ENCODE assay signal across 9 mouse cellular contexts in the genomic region with DNA sequence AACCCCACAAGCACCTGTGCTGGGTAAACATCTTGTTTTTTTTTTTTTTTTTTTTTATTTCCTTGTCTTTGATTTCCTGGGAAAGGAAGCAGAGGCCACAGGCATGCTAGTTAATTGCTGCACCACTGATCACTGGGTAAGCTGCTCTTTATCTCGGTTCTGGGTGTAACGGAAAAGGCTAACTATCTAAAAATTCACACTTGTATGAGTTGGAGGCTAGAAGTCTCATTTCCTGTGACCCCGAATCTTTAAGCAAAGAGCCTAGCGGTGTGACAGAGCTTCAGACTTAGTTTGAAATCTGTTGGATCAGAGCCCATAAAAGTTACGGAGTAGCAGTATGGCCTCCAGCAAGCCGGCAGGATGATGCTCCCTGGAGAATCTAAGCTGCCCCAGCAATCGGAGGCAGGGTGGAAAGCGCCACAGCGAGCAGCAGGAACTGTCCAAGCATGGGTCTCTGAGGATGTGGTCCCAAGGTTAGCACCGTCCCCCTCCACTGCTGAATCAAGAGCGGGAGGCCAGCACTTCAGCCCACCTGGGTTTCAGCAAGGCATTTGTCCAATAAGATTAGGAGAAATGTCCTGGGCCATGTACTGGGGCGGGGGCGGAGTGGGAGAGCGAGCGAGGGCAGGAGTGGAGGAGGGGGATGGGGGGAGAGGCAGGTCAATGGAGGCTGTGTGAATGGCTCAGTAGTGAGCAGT. TPM values are rescaled to one million over a fixed set of nuclear protein-coding genes. Genes with fewer than 3 reads are reported as not detected.
A peak's percentile ranks its signal among the peaks of the same experiment; 100 is the strongest.
DNase-seq lines count a peak whose midpoint lies in the region; ATAC-seq lines count a peak whose summit lies in the region.
"Had no signal": no experiment of that assay in that cellular context is flagged by ENCODE, and none has a peak within 500 bp of the region (broad histone marks: within the 10 kb centered on the region; RNA-seq: fewer than 3 reads in every experiment).

No protein-coding gene starts in this region.

- H3K4me1 ChIP-seq in kidney, embryonic 16.5 days (ENCODE audit: insufficient read depth, low read length) = peaks cover 3% of the 10 kb centered on the region; the same call in 1 of the 2 replicates
- H3K4me1 ChIP-seq in embryonic facial prominence, embryonic 12.5 days = peaks cover 6% of the 10 kb centered on the region
- H3K4me1 ChIP-seq in hindbrain, embryonic 12.5 days = peaks cover 6% of the 10 kb centered on the region; the same call in 1 of the 2 replicates

- DNase-seq in kidney, adult 9 months = no peak
- no peak for DNase-seq in layer of hippocampus, adult 9-11 months
- DNase-seq in frontal cortex, postnatal 36 days (ENCODE audit: low spot score in 2 of 2) = no peak
- no peak for DNase-seq in gastrocnemius, adult 8-10 months (ENCODE audit: low spot score in 2 of 2)

- no peaks in the 10 kb centered on the region for H3K36me3 ChIP-seq in kidney, embryonic 16.5 days (ENCODE audit: insufficient read depth, low read length)
- H3K36me3 ChIP-seq in embryonic facial prominence, embryonic 12.5 days = no peaks in the 10 kb centered on the region
- H3K36me3 ChIP-seq in hindbrain, embryonic 12.5 days = no peaks in the 10 kb centered on the region

- H3K4me2 ChIP-seq in kidney, embryonic 16.5 days (replicated peaks; ENCODE audit: low read depth, low read length) = peak overlapping the region; percentile 64
- peak overlapping the region; percentile 53 for H3K4me2 ChIP-seq in embryonic facial prominence, embryonic 12.5 days (replicated peaks)
- peak overlapping the region; percentile 43 for H3K4me2 ChIP-seq in hindbrain, embryonic 12.5 days (replicated peaks)

- ATAC-seq in kidney, embryonic 16.5 days (ENCODE audit: low FRiP score, low TSS enrichment) = peak; percentile 43; the same call in 1 of the 2 replicates
- ATAC-seq in embryonic facial prominence, embryonic 12.5 days (ENCODE audit: insufficient number of reproducible peaks, insufficient read depth, low FRiP score, low TSS enrichment) = no peak
- ATAC-seq in hindbrain, embryonic 12.5 days (ENCODE audit: low FRiP score) = no peak
- peak; percentile 74 for ATAC-seq in megakaryocyte progenitor cell, adult 5-6 weeks (replicated peaks; ENCODE audit: poor library complexity)
- ATAC-seq: Patski had no signal

- H3K4me3 ChIP-seq in kidney, embryonic 16.5 days (ENCODE audit: low read length) = peak overlapping the region; percentile 36
- peak overlapping the region; percentile 25 for H3K4me3 ChIP-seq in embryonic facial prominence, embryonic 12.5 days
- peak overlapping the region; percentile 15 for H3K4me3 ChIP-seq in hindbrain, embryonic 12.5 days

- peak overlapping the region; percentile 31; the same call in 1 of the 2 replicates for H3K27ac ChIP-seq in kidney, embryonic 16.5 days (ENCODE audit: low read length)
- H3K27ac ChIP-seq in embryonic facial prominence, embryonic 12.5 days = peak overlapping the region; percentile 25; the same call in 1 of the 2 replicates
- no peak overlapping the region for H3K27ac ChIP-seq in hindbrain, embryonic 12.5 days

- no peaks in the 10 kb centered on the region for H3K27me3 ChIP-seq in kidney, embryonic 16.5 days (ENCODE audit: insufficient read depth, low read length)
- no peaks in the 10 kb centered on the region for H3K27me3 ChIP-seq in embryonic facial prominence, embryonic 12.5 days
- H3K27me3 ChIP-seq in hindbrain, embryonic 12.5 days = no peaks in the 10 kb centered on the region
- H3K27me3 ChIP-seq: Patski had no signal

- no peaks in the 10 kb centered on the region for H3K9me3 ChIP-seq in kidney, embryonic 16.5 days (ENCODE audit: low read length)
- no peaks in the 10 kb centered on the region for H3K9me3 ChIP-seq in embryonic facial prominence, embryonic 12.5 days
- H3K9me3 ChIP-seq in hindbrain, embryonic 12.5 days (replicated peaks) = no peaks in the 10 kb centered on the region

- H3K9ac ChIP-seq in kidney, embryonic 16.5 days (replicated peaks; ENCODE audit: low read length) = peak overlapping the region; percentile 58
- H3K9ac ChIP-seq in embryonic facial prominence, embryonic 12.5 days = peak overlapping the region; percentile 42; the same call in 1 of the 2 replicates
- peak overlapping the region; percentile 5; the same call in 1 of the 2 replicates for H3K9ac ChIP-seq in hindbrain, embryonic 12.5 days

- WGBS in kidney, embryonic 16.5 days = 5% methylated on average over 13 of the region's 15 CpGs
- 7% methylated on average over 15 of the region's 15 CpGs for WGBS in embryonic facial prominence, embryonic 12.5 days
- WGBS in hindbrain, embryonic 12.5 days = 12% methylated on average over 15 of the region's 15 CpGs

RNA-seq across cellular contexts. Expression of a gene that starts 10.4 kb away (rescaled TPM):
- polyA plus RNA-seq in kidney, embryonic 16.5 days (2015; fragmentation: Nextera tagmentation; extraction: Ambion mirVana) = 50.0 and 54.1 TPM in 2 replicates
- 19.2 and 20.8 TPM in 2 replicates for polyA plus RNA-seq in embryonic facial prominence, embryonic 12.5 days (2016; fragmentation: Nextera tagmentation; extraction: Ambion mirVana)
- 25.2 and 28.2 TPM in 2 replicates for polyA plus RNA-seq in hindbrain, embryonic 12.5 days (2016; fragmentation: Nextera tagmentation; extraction: Ambion mirVana)
- 21.6 and 24.5 TPM in 2 replicates for total RNA-seq in megakaryocyte progenitor cell, adult 5-6 weeks (2015)
- 28.4 and 29.8 TPM in 2 replicates for total RNA-seq in megakaryocyte progenitor cell, adult 5-6 weeks (2017)
- total RNA-seq in gastrocnemius, adult 8-10 months (2022) = 10 to 100 TPM in 2 of 4 experiments, 1 to 10 TPM in 2; 8.8 to 11.6 (median 10.5) TPM

RNA-seq across cellular contexts. Expression of a gene that starts 17.5 kb away (rescaled TPM):
- polyA plus RNA-seq in kidney, embryonic 16.5 days (2015; fragmentation: Nextera tagmentation; extraction: Ambion mirVana) = 0.76 and 0.80 TPM in 2 replicates
- 0.33 and 0.36 TPM in 2 replicates for polyA plus RNA-seq in embryonic facial prominence, embryonic 12.5 days (2016; fragmentation: Nextera tagmentation; extraction: Ambion mirVana)
- 0.08 and 0.25 TPM in 2 replicates for polyA plus RNA-seq in hindbrain, embryonic 12.5 days (2016; fragmentation: Nextera tagmentation; extraction: Ambion mirVana)
- 19.3 and 27.4 TPM in 2 replicates for total RNA-seq in megakaryocyte progenitor cell, adult 5-6 weeks (2015)
- total RNA-seq in megakaryocyte progenitor cell, adult 5-6 weeks (2017) = 22.7 and 24.4 TPM in 2 replicates
- total RNA-seq in gastrocnemius, adult 8-10 months (2022) = 10 to 100 TPM in 1 of 4 experiments, 1 to 10 TPM in 3; 2.4 to 13.6 (median 3.7) TPM

RNA-seq across cellular contexts. Expression of a gene that starts 27.2 kb away (rescaled TPM):
- polyA plus RNA-seq in kidney, embryonic 16.5 days (2015; fragmentation: Nextera tagmentation; extraction: Ambion mirVana) = 17.9 and 18.9 TPM in 2 replicates
- 0.29 TPM in 1 of 2 replicates, not detected in the other for polyA plus RNA-seq in embryonic facial prominence, embryonic 12.5 days (2016; fragmentation: Nextera tagmentation; extraction: Ambion mirVana)
- polyA plus RNA-seq in hindbrain, embryonic 12.5 days (2016; fragmentation: Nextera tagmentation; extraction: Ambion mirVana) = 0.13 and 0.15 TPM in 2 replicates
- 0.81 and 1.8 TPM in 2 replicates for total RNA-seq in megakaryocyte progenitor cell, adult 5-6 weeks (2015)
- total RNA-seq in megakaryocyte progenitor cell, adult 5-6 weeks (2017) = 0.61 and 0.75 TPM in 2 replicates
- total RNA-seq in gastrocnemius, adult 8-10 months (2022) = under 1 TPM in 2 of 4 experiments, not detected in 2; 0.15 TPM

RNA-seq across cellular contexts. Expression of a gene that starts 28.2 kb away (rescaled TPM):
- not detected in 2 replicates for polyA plus RNA-seq in kidney, embryonic 16.5 days (2015; fragmentation: Nextera tagmentation; extraction: Ambion mirVana)
- polyA plus RNA-seq in embryonic facial prominence, embryonic 12.5 days (2016; fragmentation: Nextera tagmentation; extraction: Ambion mirVana) = not detected in 2 replicates
- 0.99 TPM in 1 of 2 replicates, not detected in the other for polyA plus RNA-seq in hindbrain, embryonic 12.5 days (2016; fragmentation: Nextera tagmentation; extraction: Ambion mirVana)
- not detected in 2 replicates for total RNA-seq in megakaryocyte progenitor cell, adult 5-6 weeks (2015)
- total RNA-seq in megakaryocyte progenitor cell, adult 5-6 weeks (2017) = not detected in 2 replicates
- not detected for total RNA-seq in gastrocnemius, adult 8-10 months (2022)

RNA-seq across cellular contexts. Expression of a gene that starts 30.5 kb away (rescaled TPM):
- 11.2 and 13.4 TPM in 2 replicates for polyA plus RNA-seq in kidney, embryonic 16.5 days (2015; fragmentation: Nextera tagmentation; extraction: Ambion mirVana)
- 4.2 and 4.9 TPM in 2 replicates for polyA plus RNA-seq in embryonic facial prominence, embryonic 12.5 days (2016; fragmentation: Nextera tagmentation; extraction: Ambion mirVana)
- 2.2 and 3.1 TPM in 2 replicates for polyA plus RNA-seq in hindbrain, embryonic 12.5 days (2016; fragmentation: Nextera tagmentation; extraction: Ambion mirVana)
- total RNA-seq in megakaryocyte progenitor cell, adult 5-6 weeks (2015) = 8.4 and 14.5 TPM in 2 replicates
- 20.8 and 29.4 TPM in 2 replicates for total RNA-seq in megakaryocyte progenitor cell, adult 5-6 weeks (2017)
- 10 to 100 TPM in 1 of 4 experiments, 1 to 10 TPM in 3; 4.2 to 17.8 (median 5.3) TPM for total RNA-seq in gastrocnemius, adult 8-10 months (2022)

Comparison
In these comparisons a context has a peak if more than half of its experiments do, and no peak if none do; other contexts are left out.
1. ATAC-seq: peak in kidney, embryonic 16.5 days (single experiment) and megakaryocyte progenitor cell, adult 5-6 weeks (single experiment); none in embryonic facial prominence, embryonic 12.5 days (single experiment) and hindbrain, embryonic 12.5 days (single experiment).
2. H3K9ac ChIP-seq: peak in every context shown above with its lines; median percentile 58 in kidney, embryonic 16.5 days; 42 in embryonic facial prominence, embryonic 12.5 days; 5 in hindbrain, embryonic 12.5 days.
3. RNA of a gene that starts 27.2 kb away (polyA plus RNA-seq): 17.9 to 18.9 TPM in kidney, embryonic 16.5 days; 0.13 to 0.15 TPM in hindbrain, embryonic 12.5 days and 0.29 TPM in embryonic facial prominence, embryonic 12.5 days; every median in the first group is over 10 times any median in the second.
4. Peak in every context shown above with its lines, with median percentiles within 50 percentile points of each other: H3K4me2 ChIP-seq and H3K4me3 ChIP-seq.